8 mouse cellular contexts compared by ENCODE assay signal in the genomic region with DNA sequence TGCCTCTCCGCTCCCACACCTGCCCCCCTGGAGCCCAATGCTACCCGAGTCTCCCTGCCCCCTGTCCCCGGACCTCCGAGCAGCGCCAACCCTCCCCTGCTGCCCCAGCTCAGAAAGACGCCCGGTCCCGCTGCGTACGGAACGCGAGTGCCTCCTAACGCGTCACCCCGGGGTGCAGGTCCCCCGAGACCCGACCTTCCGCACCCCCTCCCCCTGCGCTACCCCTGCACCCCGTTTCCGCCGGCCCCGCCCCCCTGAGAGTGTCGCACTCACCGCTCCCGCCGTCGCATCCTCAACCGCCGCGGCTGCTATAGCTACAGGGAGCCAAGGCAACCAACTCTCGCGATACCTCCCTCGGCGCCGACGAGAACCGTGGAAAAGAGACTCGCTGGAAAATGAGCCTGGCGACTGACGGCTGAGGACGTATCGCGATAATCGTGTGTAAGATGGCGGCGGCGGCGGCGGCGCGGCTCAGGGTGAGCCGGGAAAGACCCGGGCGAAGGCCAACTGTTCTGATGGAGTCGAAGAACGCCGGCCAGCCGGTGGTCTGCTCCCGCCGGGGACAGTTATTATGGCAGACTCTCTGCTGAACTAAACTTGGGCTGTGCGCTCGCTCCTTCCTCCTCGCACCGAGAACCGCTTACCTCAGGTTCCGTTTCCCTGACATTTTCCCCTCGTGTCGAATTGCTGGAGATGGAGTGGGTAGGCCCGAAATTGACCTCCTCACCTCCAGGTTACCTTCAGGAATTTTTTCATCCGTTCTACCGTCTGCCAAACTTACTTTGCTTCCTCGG. TPM values are rescaled to one million over a fixed set of nuclear protein-coding genes. Genes with fewer than 3 reads are reported as not detected.
DNase-seq lines count a peak whose midpoint lies in the region; ATAC-seq and TF ChIP-seq lines count a peak whose summit lies in the region.

Usp54 (minus strand) TSS at position 420 of the 794 bp plus-strand sequence.

- H3K4me3 ChIP-seq in E14TG2a.4 (replicated peaks; ENCODE audit: low read length) = peak within 1 kb of the TSS; percentile 94
- H3K4me3 ChIP-seq in forebrain, embryonic 13.5 days = peak within 1 kb of the TSS; percentile 80
- peak within 1 kb of the TSS; percentile 90 for H3K4me3 ChIP-seq in liver, postnatal 0 days (ENCODE audit: low read depth, low read length)
- peak within 1 kb of the TSS; percentile 81 for H3K4me3 ChIP-seq in neural tube, embryonic 14.5 days (ENCODE audit: low read depth, low read length)

- no peaks in the 10 kb centered on the region for H3K9me3 ChIP-seq in E14TG2a.4 (ENCODE audit: low read length)
- no peaks in the 10 kb centered on the region for H3K9me3 ChIP-seq in forebrain, embryonic 13.5 days (replicated peaks)
- no peaks in the 10 kb centered on the region for H3K9me3 ChIP-seq in liver, postnatal 0 days (ENCODE audit: low read length)
- H3K9me3 ChIP-seq in neural tube, embryonic 14.5 days (ENCODE audit: control insufficient read depth, low read length) = no peaks in the 10 kb centered on the region

- H3K4me2 ChIP-seq in forebrain, embryonic 13.5 days = peak within 1 kb of the TSS; percentile 84
- peak within 1 kb of the TSS; percentile 98 for H3K4me2 ChIP-seq in liver, postnatal 0 days (ENCODE audit: low read depth, low read length)
- H3K4me2 ChIP-seq in neural tube, embryonic 14.5 days (ENCODE audit: low read depth, low read length) = peak within 1 kb of the TSS; percentile 79

- under 1% methylated on average over 73 of the region's 73 CpGs for WGBS in forebrain, embryonic 13.5 days
- under 1% methylated on average over 73 of the region's 73 CpGs for WGBS in large intestine, adult 2 months
- WGBS in liver, postnatal 0 days (ENCODE audit: insufficient replicate concordance) = 1% methylated on average over 68 of the region's 73 CpGs
- WGBS in neural tube, embryonic 14.5 days = under 1% methylated on average over 73 of the region's 73 CpGs

- peak; percentile 99 for DNase-seq in c-Kit-positive CD71-positive TER-119-positive erythroid progenitor cells, embryonic 14.5 days (ENCODE audit: low spot score)
- peak; percentile 98 for DNase-seq in heart, postnatal 10 days
- peak; percentile 92 for DNase-seq in large intestine, adult 2 months (ENCODE audit: low read depth, low spot score)
- peak; percentile 97 for DNase-seq in liver, postnatal 0 days
- DNase-seq in testis, postnatal 10 days (ENCODE audit: low spot score) = peak; percentile 98

- peaks cover 5% of the 10 kb centered on the region; the same call in 1 of the 2 replicates for H3K36me3 ChIP-seq in E14TG2a.4 (ENCODE audit: insufficient read depth, low read length)
- H3K36me3 ChIP-seq in forebrain, embryonic 13.5 days (ENCODE audit: poor library complexity, severe bottlenecking) = no peaks in the 10 kb centered on the region
- H3K36me3 ChIP-seq in liver, postnatal 0 days (replicated peaks; ENCODE audit: insufficient read depth, low read length) = no peaks in the 10 kb centered on the region
- H3K36me3 ChIP-seq in neural tube, embryonic 14.5 days (ENCODE audit: control insufficient read depth, insufficient read depth, low read length) = no peaks in the 10 kb centered on the region

- peak within 1 kb of the TSS; percentile 90 for H3K27ac ChIP-seq in forebrain, embryonic 13.5 days
- peak within 1 kb of the TSS; percentile 97 for H3K27ac ChIP-seq in liver, postnatal 0 days (ENCODE audit: low read depth)
- peak within 1 kb of the TSS; percentile 90 for H3K27ac ChIP-seq in neural tube, embryonic 14.5 days (ENCODE audit: low read depth, low read length)

- H3K27me3 ChIP-seq in E14TG2a.4 (ENCODE audit: insufficient read depth, low read length) = no peaks in the 10 kb centered on the region
- no peaks in the 10 kb centered on the region for H3K27me3 ChIP-seq in forebrain, embryonic 13.5 days
- H3K27me3 ChIP-seq in liver, postnatal 0 days (ENCODE audit: insufficient read depth, low read length) = no peaks in the 10 kb centered on the region
- H3K27me3 ChIP-seq in neural tube, embryonic 14.5 days (ENCODE audit: control insufficient read depth, insufficient read depth, low read length) = no peaks in the 10 kb centered on the region

- peak within 1 kb of the TSS; percentile 86 for H3K9ac ChIP-seq in forebrain, embryonic 13.5 days
- H3K9ac ChIP-seq in liver, postnatal 0 days (replicated peaks) = peak within 1 kb of the TSS; percentile 94
- peak within 1 kb of the TSS; percentile 83 for H3K9ac ChIP-seq in neural tube, embryonic 14.5 days (replicated peaks; ENCODE audit: low read depth, low read length)

- TF ChIP-seq CTCF in E14TG2a.4 (conservative IDR thresholded peaks at IDR 0.05; ENCODE audit: low read length) = no peak
- no peak for TF ChIP-seq CTCF in liver, postnatal 0 days (IDR thresholded peaks at IDR 0.05; ENCODE audit: low read depth)

- peak; percentile 79 for TF ChIP-seq EP300 in liver, postnatal 0 days (IDR thresholded peaks at IDR 0.05; ENCODE audit: low read depth)

- peak; percentile 97 for ATAC-seq in forebrain, embryonic 13.5 days
- ATAC-seq in liver, postnatal 0 days = peak; percentile 97
- peak; percentile 97 for ATAC-seq in neural tube, embryonic 14.5 days (ENCODE audit: low read depth)

- peaks cover 38% of the 10 kb centered on the region for H3K4me1 ChIP-seq in E14TG2a.4 (replicated peaks; ENCODE audit: low read depth, low read length)
- H3K4me1 ChIP-seq in forebrain, embryonic 13.5 days = peaks cover 17% of the 10 kb centered on the region
- H3K4me1 ChIP-seq in liver, postnatal 0 days (ENCODE audit: insufficient read depth) = peaks cover 12% of the 10 kb centered on the region
- 0 out of 2 replicates have a peak, but pooled peaks cover 4% of the 10 kb centered on the region for H3K4me1 ChIP-seq in neural tube, embryonic 14.5 days (ENCODE audit: control insufficient read depth, insufficient read depth, low read length)

- intact Hi-C loops in heart, postnatal 10 days (cut with DNase I) = loop anchor here (5.0 kb wide), 1 partner anchor 64 kb away; no protein-coding TSS in a partner anchor

RNA-seq across cellular contexts. Expression of gene Usp54, which starts in this region (rescaled TPM):
- polyA plus RNA-seq in forebrain, embryonic 13.5 days (2015; fragmentation: Nextera tagmentation; extraction: Ambion mirVana) = 8.1 and 10.1 TPM in 2 replicates
- total RNA-seq in heart, postnatal 10 days (2021) = 10 to 100 TPM; 12.9 to 14.0 TPM
- 2.4 and 3.1 TPM in 2 replicates for polyA plus RNA-seq in large intestine, adult 2 months (2012; rRNA removed)
- polyA plus RNA-seq in liver, postnatal 0 days (2015; fragmentation: Nextera tagmentation; extraction: Ambion mirVana) = 0.44 and 0.58 TPM in 2 replicates
- 13.6 and 15.1 TPM in 2 replicates for polyA plus RNA-seq in neural tube, embryonic 14.5 days (2014; fragmentation: Nextera tagmentation; extraction: Ambion mirVana)

Comparison
In these comparisons a context has a peak if more than half of its experiments do, and no peak if none do; other contexts are left out.
1. Peak in every context shown above with its lines: DNase-seq, ATAC-seq, H3K4me3 ChIP-seq and H3K27ac ChIP-seq.
2. Peak in DNase-seq, ATAC-seq, H3K4me3 ChIP-seq, H3K27ac ChIP-seq, H3K9ac ChIP-seq and H3K4me2 ChIP-seq in liver, postnatal 0 days; RNA of the gene not detected or under 1 TPM.